Mouse (Mus musculus): Measurements from ENCODE around the gene Yrdc.

GRCm38 (mm10) chr4:124808511-124808910 is 42.0 kb upstream of the Yrdc start:
- TF ChIP-seq MYOD1 (IDR thresholded peaks at IDR 0.05; ENCODE audit: control insufficient read depth, insufficient read length, low read depth), result no peak
- TF ChIP-seq CTCF (IDR thresholded peaks at IDR 0.05; ENCODE audit: control insufficient read depth, insufficient read depth, insufficient read length), result no peak
- TF ChIP-seq FOSL1 (IDR thresholded peaks at IDR 0.05; ENCODE audit: insufficient read depth, low read length, poor library complexity, severe bottlenecking), result no peak
- no peak for TF ChIP-seq MAX (IDR thresholded peaks at IDR 0.05)
